Mouse (Mus musculus) bone marrow macrophage, adult 2 months (primary cell): ENCODE data around the gene Gabrr3.

Experiments
- CTCF ChIP-seq: IDR thresholded peaks from 2 replicates; pipeline ENCODE4 v1.5.1; 2012; ENCODE audit warnings: low read depth, mild to moderate bottlenecking, low read length, moderate library complexity
- POLR2A ChIP-seq: IDR thresholded peaks from 2 replicates; pipeline ENCODE4 v1.6.1; 2012; ENCODE audit warnings: mild to moderate bottlenecking, low read depth, low read length, borderline replicate concordance

DNA sequence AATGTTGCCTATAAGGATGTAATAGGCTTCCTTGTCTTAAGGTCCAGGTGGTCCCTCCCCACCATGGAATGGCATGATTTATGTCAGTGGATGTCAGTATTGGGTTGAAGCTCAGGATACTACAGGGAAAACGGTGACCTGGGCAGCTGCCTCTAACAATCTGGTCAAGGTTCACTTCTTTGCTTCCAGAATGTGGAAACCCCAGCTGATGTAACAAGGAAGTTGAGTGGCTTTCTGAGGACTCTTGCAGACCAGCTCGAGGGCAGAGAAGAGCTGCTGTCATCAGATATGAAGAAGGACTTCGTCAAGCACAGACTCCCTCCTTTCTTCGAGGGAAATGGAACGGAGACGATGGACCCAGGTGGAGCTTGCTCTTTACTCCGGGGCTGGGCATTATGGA is 80.1 kb downstream of the Gabrr3 start:
- TF ChIP-seq CTCF (no peak), POLR2A (no peak)
